Mouse (Mus musculus) thymus, postnatal 0 days (tissue): Measurements from ENCODE around the gene Slc38a2. TPM values are rescaled to one million over a fixed set of nuclear protein-coding genes. Genes with fewer than 3 reads are reported as not detected.

Experiments
- DNase-seq: peaks from one replicate; pipeline ENCODE4 v3.0.0-alpha.2; 2015; ENCODE audit warnings: low spot score
- polyA plus RNA-seq: library from polyadenylated mRNA; unstranded; fragments of >200 nt; fragmentation: Nextera tagmentation; extraction: Ambion mirVana; gene quantifications from 2 replicates; pipeline ENCODE4 v1.2.1, GENCODE M21; 2015

The Slc38a2 gene
- polyA plus RNA-seq, 1 experiment from 2014 or later, result 95.8 TPM

DNA sequence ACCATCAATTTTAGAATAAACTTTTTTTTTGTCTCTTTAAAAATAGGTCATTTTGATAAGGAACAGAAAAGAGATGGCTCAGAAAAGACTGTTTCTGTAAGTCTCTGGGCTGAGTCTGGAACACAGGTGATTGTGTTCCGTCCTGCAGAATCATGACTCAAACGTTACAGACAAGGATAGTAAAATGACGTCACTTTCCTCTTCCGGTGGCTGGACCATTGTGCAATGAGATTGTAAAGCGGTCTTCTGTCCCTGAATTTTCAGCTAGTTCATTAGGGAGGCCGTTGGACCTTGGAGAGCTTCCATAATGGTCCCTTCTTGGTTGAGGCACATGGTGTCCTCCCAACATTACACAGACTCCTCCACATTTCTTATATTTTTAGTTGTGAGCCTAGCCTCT, 29.8 kb downstream of the Slc38a2 start:
- no peak for DNase-seq

DNA sequence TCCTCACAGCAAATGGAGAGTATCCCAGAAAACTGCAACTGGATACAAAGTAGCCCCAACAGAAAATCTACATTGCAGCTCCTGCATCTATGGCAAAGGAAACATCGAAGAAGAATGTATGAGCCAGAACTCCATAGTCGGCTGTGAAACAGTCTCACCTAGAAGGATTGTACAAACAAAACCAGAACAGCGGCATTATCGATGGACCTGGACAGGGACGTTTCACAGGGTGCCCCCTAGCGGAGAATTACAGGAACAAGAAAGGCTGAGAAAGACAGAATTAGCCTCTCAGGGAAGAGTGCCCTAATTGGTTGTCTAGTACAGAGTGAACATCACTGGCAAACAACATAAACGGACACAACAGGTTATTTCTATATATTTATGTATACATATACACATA, 32.9 kb downstream of the Slc38a2 start:
- DNase-seq, result peak; percentile 77

DNA sequence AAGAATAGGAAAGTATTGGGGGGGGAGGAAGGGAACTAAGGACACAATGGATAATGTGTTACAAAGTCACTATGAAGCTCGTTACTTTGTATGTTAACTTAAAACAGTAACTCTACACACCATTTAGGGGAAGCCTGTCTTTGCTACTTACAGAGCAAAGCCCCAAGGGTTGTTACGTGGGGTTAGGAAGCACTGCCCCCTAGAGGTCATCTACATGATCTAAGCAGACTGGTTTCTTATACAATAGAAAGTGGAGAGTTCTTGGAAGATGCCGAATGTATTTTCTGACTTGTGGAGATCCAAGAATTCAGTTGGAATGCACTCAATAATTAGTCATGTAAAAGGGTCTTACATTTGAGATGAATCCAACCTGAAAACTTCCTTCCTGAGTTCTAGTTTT, 33.6 kb downstream of the Slc38a2 start:
- DNase-seq, result peak; percentile 95

GRCm38 (mm10) chr15:96660590-96661141, 38.9 kb downstream of the Slc38a2 start:
- no peak for DNase-seq

GRCm38 (mm10) chr15:96658275-96658602, 41.3 kb downstream of the Slc38a2 start:
- DNase-seq, result no peak

DNA sequence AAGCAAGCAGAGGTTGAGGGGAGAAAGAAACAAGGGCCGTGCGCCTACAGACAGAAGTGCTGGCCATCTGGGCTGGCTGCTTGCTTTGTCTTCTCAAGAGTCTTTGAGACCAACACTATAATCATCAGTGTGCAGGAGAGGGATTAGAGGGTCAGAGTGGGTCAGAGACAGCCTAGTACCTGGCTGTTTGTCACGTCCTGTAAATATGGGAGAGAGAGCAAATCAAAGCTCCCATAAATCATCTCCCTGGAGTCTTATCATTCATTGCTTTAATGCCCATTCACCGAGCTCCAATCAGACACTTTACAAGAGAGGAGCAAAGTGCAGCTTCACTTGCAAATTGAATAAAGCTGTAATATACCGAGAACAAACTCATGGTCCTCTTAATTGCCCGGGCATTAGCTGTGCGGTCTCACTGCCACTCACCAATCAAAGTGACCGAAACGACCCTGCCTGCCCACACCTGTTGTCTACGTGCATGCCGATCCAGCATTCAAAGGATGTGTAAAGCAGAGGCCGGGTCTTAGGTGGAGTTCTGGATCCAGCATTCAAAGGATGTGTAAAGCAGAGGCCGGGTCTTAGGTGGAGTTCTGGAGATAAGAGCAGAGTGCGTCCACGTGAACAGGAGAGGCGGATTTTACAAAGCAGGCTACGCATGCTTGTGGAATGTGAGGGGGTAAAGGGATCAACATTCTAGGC, 41.8 kb downstream of the Slc38a2 start:
- no peak for DNase-seq

DNA sequence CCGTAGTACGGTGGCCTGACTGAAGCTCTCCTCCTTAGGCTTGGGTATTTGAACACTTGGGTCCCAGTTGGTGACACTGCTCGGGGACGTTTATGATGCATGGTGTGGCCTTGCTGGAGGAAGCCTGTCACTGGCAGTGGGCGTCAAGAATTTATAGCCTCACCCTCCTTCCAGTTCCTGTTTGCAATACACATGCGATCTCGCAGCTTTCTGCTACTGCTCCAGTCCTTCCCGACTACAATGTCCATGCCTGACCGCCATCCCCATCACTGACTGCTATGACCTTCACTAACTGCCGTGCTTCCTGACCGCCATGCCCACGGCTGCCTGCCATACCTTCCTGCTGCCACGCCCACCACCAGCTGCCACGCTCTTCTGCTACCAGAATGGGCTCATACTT, 44.0 kb downstream of the Slc38a2 start:
- DNase-seq, result peak; percentile 59

DNA sequence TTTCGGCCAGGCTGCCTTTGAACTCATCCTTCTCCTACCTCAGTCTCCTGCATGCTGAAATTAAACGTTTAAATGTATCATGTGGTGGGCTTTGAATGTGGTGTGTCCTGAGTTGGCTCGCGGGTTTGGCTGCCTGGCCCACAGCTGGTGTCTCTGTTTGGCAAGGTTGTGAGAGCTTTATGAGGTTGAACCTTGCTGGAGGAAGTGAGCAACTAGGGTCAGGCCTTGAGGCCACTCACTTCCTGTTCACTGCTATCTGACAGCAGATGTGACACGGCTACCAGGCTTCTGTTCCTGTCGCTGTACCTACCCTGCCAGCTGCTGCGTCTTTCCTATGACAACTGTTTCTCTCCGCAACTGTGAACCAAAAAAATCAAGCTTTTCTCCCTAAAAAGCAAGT, 44.8 kb downstream of the Slc38a2 start:
- DNase-seq, result peak; percentile 88

GRCm38 (mm10) chr15:96653011-96653410, 46.5 kb downstream of the Slc38a2 start:
- DNase-seq, result no peak

GRCm38 (mm10) chr15:96652531-96652930, 47.0 kb downstream of the Slc38a2 start:
- no peak for DNase-seq

DNA sequence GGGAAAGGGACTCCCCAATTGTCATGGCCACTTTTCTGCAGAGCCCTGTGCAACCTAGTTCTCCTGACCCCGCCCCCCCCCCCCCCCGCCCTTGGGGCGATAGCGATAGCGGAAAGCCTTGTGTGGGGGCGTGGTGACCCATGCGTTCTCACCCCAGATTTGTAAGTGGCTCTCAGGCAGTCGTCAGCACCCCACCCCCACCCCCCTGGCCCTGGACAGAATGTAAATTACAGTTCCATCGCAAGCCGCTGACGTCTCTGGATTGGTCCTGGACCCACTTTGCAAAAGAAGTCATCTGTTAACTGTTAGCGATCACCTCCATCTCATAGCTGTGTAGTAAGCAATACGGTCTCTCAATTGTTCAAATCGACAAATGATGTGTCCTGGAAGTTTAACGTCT, 52.2 kb downstream of the Slc38a2 start:
- DNase-seq, result no peak

DNA sequence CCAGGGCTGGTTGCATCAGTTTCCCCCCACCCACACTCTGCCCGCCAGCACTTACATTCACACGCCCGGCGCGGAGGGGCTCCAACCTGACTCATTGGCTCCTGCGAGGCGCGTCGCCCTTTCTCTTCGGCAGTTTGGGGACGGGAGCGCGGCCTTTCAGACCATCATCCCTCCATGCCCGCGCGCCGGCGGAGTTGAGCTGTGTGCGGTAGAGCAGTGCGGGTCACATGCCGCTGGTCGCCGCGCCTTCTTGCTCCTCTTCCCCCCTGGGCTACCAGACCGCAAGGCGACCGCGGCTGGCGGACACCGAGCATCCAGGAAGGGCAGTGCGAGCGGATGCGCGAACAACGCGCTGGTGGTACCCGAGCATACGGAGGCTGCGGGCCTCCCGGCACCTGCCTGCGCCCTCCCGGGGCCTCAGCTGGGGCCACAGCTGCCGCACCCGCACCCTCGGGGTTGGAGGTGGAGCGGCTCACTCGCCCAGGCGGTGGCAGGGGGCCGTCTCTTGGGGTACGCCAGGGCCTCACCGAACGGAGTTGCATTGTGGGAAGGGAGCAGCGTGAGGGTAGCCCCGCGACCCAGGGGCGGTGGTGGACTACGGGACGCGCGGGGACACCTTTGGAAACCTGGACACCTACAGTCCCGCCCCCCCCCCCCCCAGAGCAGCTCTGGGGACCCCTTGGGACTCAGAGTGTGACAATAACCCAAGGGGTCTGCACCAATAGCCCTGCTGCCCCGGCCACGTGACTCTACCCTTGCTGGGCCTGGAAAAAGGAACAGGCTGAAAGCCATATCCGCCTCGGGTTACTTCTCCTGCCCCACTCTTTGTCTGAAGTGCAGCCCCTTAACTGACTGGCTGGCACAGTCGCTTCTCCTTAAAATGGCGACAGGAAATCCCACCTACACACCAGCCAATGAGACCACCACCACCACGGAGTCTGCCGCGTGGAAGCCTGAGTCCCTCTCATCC, 56.8 kb downstream of the Slc38a2 start, which contains the start of gene Slc38a1:
Gene Slc38a1, minus strand, starts transcription at position 478 of the 970 bp plus-strand sequence.
- peak; percentile 84 for DNase-seq

DNA sequence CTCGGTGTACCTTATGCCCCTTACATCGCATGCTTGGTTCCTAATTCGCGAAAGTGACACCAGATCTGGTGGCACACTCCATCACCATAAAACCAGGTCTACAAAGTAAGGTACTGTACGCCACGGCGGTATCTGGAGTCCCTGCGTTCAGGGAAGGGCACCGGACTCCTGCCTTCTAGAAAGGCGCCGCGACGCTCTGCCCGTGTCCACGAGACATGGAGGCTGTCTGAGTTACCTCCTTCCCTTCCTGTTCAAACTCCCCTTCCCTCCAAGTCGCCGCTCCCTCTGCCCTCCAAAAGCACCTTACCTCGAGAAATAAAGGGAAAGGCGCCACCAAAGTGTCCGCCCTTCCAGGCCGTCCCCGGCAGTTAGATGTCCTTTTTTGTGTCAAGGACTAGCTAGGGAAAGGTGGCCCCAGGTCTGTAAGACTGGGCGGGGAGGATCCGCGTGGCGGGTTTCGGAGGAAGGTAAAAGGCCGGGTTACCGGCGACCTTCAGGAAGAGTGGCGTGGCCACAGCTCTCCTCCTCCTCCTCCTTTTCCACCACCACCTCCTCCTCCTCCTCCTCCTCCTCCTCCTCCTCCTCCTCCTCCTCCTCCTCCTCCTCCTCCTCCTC, 57.6 kb downstream of the Slc38a2 start:
- peak; percentile 53 for DNase-seq

GRCm38 (mm10) chr15:96641111-96641820, 58.3 kb downstream of the Slc38a2 start:
- peak; percentile 72 for DNase-seq

DNA sequence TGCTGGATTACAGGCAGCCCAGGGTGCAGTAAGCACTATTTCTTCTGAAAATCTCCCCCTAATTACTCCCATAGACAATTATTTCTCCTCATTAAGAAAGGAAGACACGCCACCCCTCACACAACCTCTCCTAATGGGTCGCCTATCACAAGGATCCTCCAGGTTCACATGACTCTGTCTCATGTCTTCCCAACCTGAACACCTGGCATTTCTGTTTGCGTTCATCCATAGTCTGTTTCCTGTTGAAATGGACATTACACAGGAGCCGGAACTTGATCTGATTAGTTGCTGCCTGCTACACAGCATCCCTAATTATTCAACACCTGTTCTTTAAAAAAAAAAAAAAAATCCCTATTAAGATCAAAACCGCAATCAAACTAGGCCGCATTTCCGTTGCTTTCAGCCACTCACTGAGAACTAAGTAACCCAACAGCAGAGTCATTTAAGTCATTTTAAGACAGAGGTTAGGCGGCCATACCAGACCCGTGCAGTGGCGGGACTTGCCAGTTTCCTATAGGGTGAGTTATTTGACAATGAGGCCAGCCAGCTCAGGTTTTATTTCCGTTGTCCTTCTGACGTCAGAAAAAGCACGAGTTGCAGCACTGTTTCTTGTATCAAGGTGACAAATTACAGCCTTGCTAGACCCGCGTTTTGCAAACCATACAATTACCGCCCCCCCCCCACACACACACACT, 59.1 kb downstream of the Slc38a2 start:
- DNase-seq, result peak; percentile 78

GRCm38 (mm10) chr15:96639630-96640029, 59.9 kb downstream of the Slc38a2 start:
- no peak for DNase-seq

- no peak for DNase-seq
These were observed 60.9 kb downstream of the Slc38a2 start for GRCm38 (mm10) chr15:96638656-96639055.

DNA sequence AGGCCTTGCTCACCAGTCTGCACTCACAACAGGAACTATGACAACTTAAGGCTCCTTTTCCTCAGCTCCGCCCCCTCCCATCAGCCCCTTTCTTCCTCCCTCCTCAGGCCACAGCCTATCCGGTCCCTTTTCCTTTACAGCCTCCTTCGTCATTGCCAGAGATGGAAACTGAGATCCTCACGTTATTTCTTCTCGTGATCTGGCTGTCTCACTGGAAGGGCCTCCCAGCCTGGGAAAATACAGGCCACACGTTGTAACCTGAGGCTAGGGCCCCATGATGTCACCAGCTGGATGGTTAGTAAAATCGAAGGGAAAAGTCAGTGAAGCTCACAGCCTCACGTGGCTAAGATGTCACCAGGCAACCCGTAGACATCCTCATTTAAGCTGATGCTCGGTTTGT, 61.4 kb downstream of the Slc38a2 start:
- DNase-seq, result peak; percentile 70
